In genomic region chr1:55239237-55239636, GRCm38 (mm10) we compare ENCODE assay signal across 8 mouse cellular contexts. TPM values are rescaled to one million over a fixed set of nuclear protein-coding genes. Genes with fewer than 3 reads are reported as not detected.
DNase-seq lines count a peak whose midpoint lies in the region; ATAC-seq lines count a peak whose summit lies in the region.

No protein-coding gene starts in this region.

- no peaks in the 10 kb centered on the region for H3K36me3 ChIP-seq in heart, embryonic 11.5 days (ENCODE audit: control insufficient read depth, insufficient read depth, low read length)

- 2% methylated on average over 1 of the region's 1 CpGs for WGBS in heart, embryonic 11.5 days (ENCODE audit: insufficient replicate concordance)

- no peaks in the 10 kb centered on the region for H3K9me3 ChIP-seq in heart, embryonic 11.5 days (replicated peaks; ENCODE audit: control insufficient read depth, low read length)

- H3K4me2 ChIP-seq in heart, embryonic 11.5 days, result peak overlapping the region; percentile 98

- no peak overlapping the region for H3K9ac ChIP-seq in heart, embryonic 11.5 days (ENCODE audit: low read depth, low read length)

- no peak for ATAC-seq in heart, embryonic 11.5 days (replicated peaks; ENCODE audit: insufficient number of reproducible peaks, low FRiP score, low TSS enrichment)
- ATAC-seq in megakaryocyte progenitor cell, adult 5-6 weeks (replicated peaks; ENCODE audit: poor library complexity), result peak; percentile 64

- H3K27me3 ChIP-seq in heart, embryonic 11.5 days (ENCODE audit: control insufficient read depth, insufficient read depth, low read length), result no peaks in the 10 kb centered on the region

- H3K4me3 ChIP-seq in heart, embryonic 11.5 days (ENCODE audit: low read depth, low read length), result peak overlapping the region; percentile 65; the same call in 1 of the 2 replicates

- DNase-seq in right cerebral cortex, adult 18-20 months, result peak; percentile 36
- DNase-seq in right cerebral cortex, postnatal 25 days, result no peak
- DNase-seq in c-Kit-positive CD71-positive TER-119-negative erythroid progenitor cells, embryonic 14.5 days (ENCODE audit: low read depth), result peak; percentile 83
- peak; percentile 56 for DNase-seq in kidney, postnatal 14 days
- DNase-seq in telencephalon, adult 2 months (ENCODE audit: low read depth, low spot score), result peak; percentile 45
- DNase-seq in adrenal gland, adult 18-20 months (ENCODE audit: low spot score in 2 of 2), result no peak

- H3K27ac ChIP-seq in heart, embryonic 11.5 days (ENCODE audit: low read depth, low read length), result no peak overlapping the region

- peaks cover 13% of the 10 kb centered on the region for H3K4me1 ChIP-seq in heart, embryonic 11.5 days (ENCODE audit: control insufficient read depth, insufficient read depth, low read length)

RNA-seq across cellular contexts. Expression of gene Mars2, which starts 2.3 kb away (rescaled TPM):
- polyA plus RNA-seq in heart, embryonic 11.5 days (2014; fragmentation: Nextera tagmentation; extraction: Ambion mirVana), result 3.9 and 4.0 TPM in 2 replicates
- total RNA-seq in megakaryocyte progenitor cell, adult 5-6 weeks (2015), result 6.8 and 8.2 TPM in 2 replicates
- 8.5 and 10.4 TPM in 2 replicates for total RNA-seq in megakaryocyte progenitor cell, adult 5-6 weeks (2017)
- 1 to 10 TPM; 6.2 to 7.3 TPM for total RNA-seq in adrenal gland, adult 18-20 months (2021)

RNA-seq across cellular contexts. Expression of gene Rftn2, which starts 12.7 kb away (rescaled TPM):
- 4.8 and 6.3 TPM in 2 replicates for polyA plus RNA-seq in heart, embryonic 11.5 days (2014; fragmentation: Nextera tagmentation; extraction: Ambion mirVana)
- total RNA-seq in megakaryocyte progenitor cell, adult 5-6 weeks (2015), result 0.71 and 0.86 TPM in 2 replicates
- 1.3 and 2.5 TPM in 2 replicates for total RNA-seq in megakaryocyte progenitor cell, adult 5-6 weeks (2017)
- 10 to 100 TPM; 15.3 to 18.5 TPM for total RNA-seq in adrenal gland, adult 18-20 months (2021)

Comparison
In these comparisons a context has a peak if more than half of its experiments do, and no peak if none do; other contexts are left out.
1. DNase-seq: peak in right cerebral cortex, adult 18-20 months (single experiment), c-Kit-positive CD71-positive TER-119-negative erythroid progenitor cells, embryonic 14.5 days (single experiment), kidney, postnatal 14 days (single experiment) and telencephalon, adult 2 months (single experiment); none in right cerebral cortex, postnatal 25 days (single experiment) and adrenal gland, adult 18-20 months (0 of 2).
2. RNA of gene Rftn2, which starts 12.7 kb away (total RNA-seq): 15.3 to 18.5 TPM in adrenal gland, adult 18-20 months; 0.71 to 2.5 TPM in megakaryocyte progenitor cell, adult 5-6 weeks; every median in the first group is over 4 times any median in the second.